Mouse (Mus musculus) C2C12 (cell line): Measurements from ENCODE around the gene Plau.

Experiments
- CEBPB ChIP-seq: IDR thresholded peaks from one replicate; pipeline ENCODE4 v1.6.1; 2011; ENCODE audit warnings: low read depth, mild to moderate bottlenecking, control low read depth, moderate library complexity
- CTCF ChIP-seq: IDR thresholded peaks from one replicate; pipeline ENCODE4 v1.5.1; 2011; ENCODE audit not compliant: control insufficient read depth, insufficient read depth, insufficient read length
- MYOD1 ChIP-seq: IDR thresholded peaks from one replicate; pipeline ENCODE4 v1.6.1; 2011; ENCODE audit warnings: low read depth; ENCODE audit not compliant: control insufficient read depth, insufficient read length

DNA sequence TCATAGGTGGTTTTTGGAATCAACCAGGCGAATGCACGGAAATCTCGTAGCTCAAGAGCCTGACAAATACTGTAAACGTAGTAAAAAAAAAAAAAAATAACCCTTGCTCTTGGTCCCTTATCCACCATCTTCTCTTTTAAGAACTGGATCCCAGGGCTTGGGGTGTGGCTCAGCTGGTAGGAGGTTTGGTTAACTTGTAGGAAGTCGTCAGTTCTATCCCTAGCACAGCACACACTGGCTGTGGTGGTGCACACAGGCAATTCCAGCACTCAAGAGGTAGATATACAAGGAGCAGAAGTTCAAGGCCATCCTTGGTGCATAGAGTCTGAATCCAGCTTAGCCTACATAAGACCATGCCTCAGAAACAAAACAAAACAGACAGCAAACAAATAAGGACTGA lies 48.2 kb downstream of the Plau start:
- TF ChIP-seq CTCF = no peak
- no peak for TF ChIP-seq CEBPB
- TF ChIP-seq MYOD1 = no peak
